Mouse (Mus musculus): ENCODE measurements around the gene Tstd1. TPM values are rescaled to one million over a fixed set of nuclear protein-coding genes. Genes with fewer than 3 reads are reported as not detected.

Gene Tstd1
- total and polyA plus RNA-seq, 3 experiments: 0.50 to 1.4 TPM; not detected in 1

DNA sequence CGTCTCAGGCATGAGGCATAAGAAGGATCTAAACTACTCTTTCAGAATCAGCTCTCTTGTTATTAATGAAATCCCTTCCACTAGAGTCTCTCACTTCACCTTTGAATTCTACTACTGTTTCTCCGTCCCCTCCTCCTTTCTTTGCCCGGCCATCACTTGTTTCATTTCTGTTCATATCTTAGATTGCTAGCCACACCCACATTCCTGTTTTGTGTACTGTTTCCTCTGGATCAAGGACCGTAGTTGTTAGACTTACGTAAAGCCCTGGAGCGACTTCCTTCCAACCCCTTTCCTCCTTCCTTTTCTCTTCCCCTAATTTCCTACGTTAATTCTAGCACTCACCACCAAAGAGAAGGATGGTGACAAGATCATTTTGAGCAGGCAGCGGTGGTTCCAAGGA, 20.4 kb downstream of the Tstd1 start:
- H3K9me3 ChIP-seq (replicated peaks; ENCODE audit: insufficient read depth, low read length): no peaks in the 10 kb centered on the region
- H3K27me3 ChIP-seq (ENCODE audit: control insufficient read depth in 1 of 2, insufficient read depth in 2 of 2, low read length in 2 of 2): peaks cover 1 to 4% of the 10 kb centered on the region in 2 experiments; a peak in 1 of 4 replicates
- peak overlapping the region; percentile 20; the same call in 1 of the 2 replicates for H3K9ac ChIP-seq (ENCODE audit: control insufficient read depth, low read depth, low read length, poor library complexity, severe bottlenecking)
- peaks cover 0 to 19% of the 10 kb centered on the region in 2 experiments; a peak in 2 of 4 replicates for H3K4me1 ChIP-seq (ENCODE audit: control insufficient read depth in 1 of 2, insufficient read depth in 2 of 2, low read length in 2 of 2)
- peaks cover 0 to 5% of the 10 kb centered on the region in 2 experiments; a peak in 2 of 4 replicates for H3K36me3 ChIP-seq (ENCODE audit: control insufficient read depth in 1 of 2, insufficient read depth in 2 of 2, low read length in 2 of 2)
- DNase-seq (ENCODE audit: low read depth, low spot score): no peak
- H3K79me2 ChIP-seq (ENCODE audit: control insufficient read depth, insufficient read depth, low read length, poor library complexity): no peaks in the 10 kb centered on the region
- peak overlapping the region; percentile 46 to 48 for H3K4me3 ChIP-seq (ENCODE audit: control insufficient read depth in 1 of 2, insufficient read depth in 1 of 2, low read depth in 2 of 2, low read length in 2 of 2)
- no peak overlapping the region for H3K27ac ChIP-seq (ENCODE audit: control insufficient read depth, low read depth, low read length)
- TF ChIP-seq UBTF (IDR thresholded peaks at IDR 0.05; ENCODE audit: borderline replicate concordance, insufficient read depth, low read depth, low read length) (no peak), EP300 (IDR thresholded peaks at IDR 0.05; ENCODE audit: low read depth in 1 of 2, low read length in 2 of 2) (no peak), JUND (IDR thresholded peaks at IDR 0.05; ENCODE audit: low read depth, low read length) (no peak), BHLHE40 (IDR thresholded peaks at IDR 0.05; ENCODE audit: borderline replicate concordance, low read depth, low read length) (no peak)

DNA sequence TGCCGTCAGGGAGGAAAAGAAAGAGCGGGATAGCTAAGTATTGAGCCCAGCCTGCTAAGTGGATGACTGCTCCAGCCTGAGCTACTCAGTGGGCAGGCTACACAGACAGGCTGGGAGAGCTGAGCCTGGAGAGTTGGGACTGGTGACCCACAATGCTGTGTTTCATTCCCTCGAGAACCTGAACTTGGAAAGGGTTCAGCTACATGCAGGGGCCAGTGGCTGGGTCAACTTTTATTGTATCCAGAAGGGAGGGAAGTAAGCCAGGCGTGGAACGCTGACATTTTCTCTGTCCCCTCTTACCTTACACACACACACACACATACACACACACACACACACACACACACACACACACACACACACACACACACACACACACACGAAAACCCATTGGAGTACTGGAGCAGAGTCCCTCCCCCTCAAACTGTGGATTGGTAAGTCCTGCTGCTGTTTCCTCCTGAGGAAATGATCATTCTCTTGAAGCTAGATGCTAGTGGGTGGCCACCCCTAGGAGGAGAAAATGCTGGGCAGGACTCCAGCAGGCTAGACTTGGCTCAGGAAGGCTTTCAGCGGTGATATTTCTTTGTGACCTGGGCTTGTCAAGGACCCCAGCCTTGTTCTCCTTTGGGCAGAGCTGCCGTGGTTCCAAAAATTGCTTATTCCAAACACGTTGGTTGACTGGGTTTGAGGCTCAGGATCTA, 21.5 kb downstream of the Tstd1 start:
- Histone ChIP-seq H3K36me3 (ENCODE audit: control insufficient read depth in 1 of 2, insufficient read depth in 2 of 2, low read length in 2 of 2) (peaks cover 0 to 5% of the 10 kb centered on the region in 2 experiments; a peak in 2 of 4 replicates), H3K27me3 (ENCODE audit: control insufficient read depth in 1 of 2, insufficient read depth in 2 of 2, low read length in 2 of 2) (0 out of 4 replicates have a peak, but pooled peaks cover 1 to 2% of the 10 kb centered on the region in 2 experiments), H3K4me3 (ENCODE audit: control insufficient read depth in 1 of 2, insufficient read depth in 1 of 2, low read depth in 2 of 2, low read length in 2 of 2) (peak overlapping the region; percentile 46 to 50), H3K9ac (ENCODE audit: control insufficient read depth, low read depth, low read length, poor library complexity, severe bottlenecking) (peak overlapping the region; percentile 57), H3K27ac (ENCODE audit: control insufficient read depth, low read depth, low read length) (peak overlapping the region; percentile 65), H3K4me1 (ENCODE audit: control insufficient read depth in 1 of 2, insufficient read depth in 2 of 2, low read length in 2 of 2) (peaks cover 0 to 19% of the 10 kb centered on the region in 2 experiments; a peak in 2 of 4 replicates), H3K9me3 (replicated peaks; ENCODE audit: insufficient read depth, low read length) (no peaks in the 10 kb centered on the region), H3K79me2 (ENCODE audit: control insufficient read depth, insufficient read depth, low read length, poor library complexity) (no peaks in the 10 kb centered on the region)
- peak; percentile 89 for DNase-seq (ENCODE audit: low read depth, low spot score)
- TF ChIP-seq HCFC1 (IDR thresholded peaks at IDR 0.05; ENCODE audit: low read depth, low read length) (no peak), GABPA (IDR thresholded peaks at IDR 0.05; ENCODE audit: low read depth, low read length) (no peak), POLR2A (IDR thresholded peaks at IDR 0.05; ENCODE audit: control insufficient read depth in 1 of 2, insufficient read depth in 1 of 2, low read depth in 1 of 2, low read length in 2 of 2, poor library complexity in 1 of 2) (peak in 1 of 2 experiments; percentile 45; a peak in 1 of 4 replicates), ZKSCAN1 (IDR thresholded peaks at IDR 0.05; ENCODE audit: low read depth, low read length) (no peak), KAT2A (conservative IDR thresholded peaks at IDR 0.05; ENCODE audit: low read depth, low read length) (no peak), POLR2AphosphoS5 (IDR thresholded peaks at IDR 0.05; ENCODE audit: borderline replicate concordance, low read depth, low read length) (no peak), MXI1 (IDR thresholded peaks at IDR 0.05; ENCODE audit: low read depth, low read length) (no peak), SIN3A (IDR thresholded peaks at IDR 0.05; ENCODE audit: low read length) (peak; percentile 8; the same call in 1 of the 2 replicates)
